Mouse (Mus musculus) lung, embryonic 15.5 days (tissue): ENCODE measurements around the gene Zbtb2. TPM values are rescaled to one million over a fixed set of nuclear protein-coding genes. Genes with fewer than 3 reads are reported as not detected.

Experiments used
- ATAC-seq: fragments of 200-750 bp; cut with Nextera tagmentation; 2 replicates; pipeline ENCODE4 v1.8.0; 2017; ENCODE audit warnings: moderate number of reproducible peaks, borderline replicate concordance; ENCODE audit not compliant: low FRiP score, low TSS enrichment; ENCODE audit errors: extremely low read depth
- H3K27ac ChIP-seq: fragments of 300-500 bp; sonication (generic); 2 replicates; pipeline ENCODE4 v1.5.1; 2015; ENCODE audit warnings: moderate library complexity, mild to moderate bottlenecking, inconsistent platforms
- H3K27me3 ChIP-seq: fragments of 300-500 bp; sonication (generic); 2 replicates; pipeline ENCODE4 v1.6.1; 2015; ENCODE audit warnings: inconsistent platforms
- H3K36me3 ChIP-seq: fragments of 300-500 bp; sonication (generic); 2 replicates; pipeline ENCODE4 v1.6.1; 2015; ENCODE audit warnings: inconsistent platforms
- H3K4me1 ChIP-seq: fragments of 300-500 bp; sonication (generic); 2 replicates; pipeline ENCODE4 v1.6.1; 2015; ENCODE audit warnings: inconsistent platforms
- H3K4me2 ChIP-seq: fragments of 300-500 bp; sonication (generic); 2 replicates; pipeline ENCODE4 v1.6.1; 2015; ENCODE audit warnings: inconsistent platforms, mild to moderate bottlenecking, moderate library complexity
- H3K4me3 ChIP-seq: fragments of 300-500 bp; sonication (generic); 2 replicates; pipeline ENCODE4 v1.5.1; 2015; ENCODE audit warnings: mild to moderate bottlenecking, inconsistent platforms
- H3K9ac ChIP-seq: fragments of 300-500 bp; sonication (generic); 2 replicates; pipeline ENCODE4 v1.6.1; 2015; ENCODE audit warnings: inconsistent platforms
- H3K9me3 ChIP-seq: fragments of 300-500 bp; sonication (generic); 2 replicates; pipeline ENCODE4 v1.6.1; 2016; ENCODE audit warnings: inconsistent platforms
- WGBS: fragments of 180-500 bp; shearing (Covaris S2); methylation state at CpG from one replicate; pipeline ENCODE4 v1.1.7; 2015; 5-methylcytosine and 5-hydroxymethylcytosine counted together
- polyA plus RNA-seq: library from polyadenylated mRNA; unstranded; fragments of >200 nt; fragmentation: Nextera tagmentation; extraction: Ambion mirVana; gene quantifications from 2 replicates; pipeline ENCODE4 v1.2.1, GENCODE M21; 2015

The Zbtb2 gene
- polyA plus RNA-seq, 1 experiment from 2014 or later = 15.5 TPM

DNA sequence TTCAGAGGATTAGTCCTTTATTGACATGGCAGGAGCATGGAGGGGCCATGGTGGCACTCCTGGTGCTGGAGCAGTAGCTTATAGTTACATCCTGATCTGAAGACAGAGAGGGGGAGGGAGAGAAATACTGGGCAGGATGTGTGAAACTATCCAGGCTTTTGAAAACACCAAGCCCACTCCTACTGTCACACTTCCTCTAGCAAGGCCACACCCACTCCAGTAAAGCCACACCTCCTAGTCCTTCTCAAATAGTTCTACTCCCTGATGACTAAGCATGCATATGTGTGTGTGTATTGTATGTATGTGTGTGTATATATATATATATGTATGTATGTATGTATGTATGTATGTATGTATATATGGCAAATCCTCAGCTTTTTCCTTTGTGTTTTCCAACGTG is 60.2 kb downstream of the Zbtb2 start:
- H3K36me3 ChIP-seq = no peaks in the 10 kb centered on the region
- no peaks in the 10 kb centered on the region; the same call in 1 of the 2 replicates for H3K9me3 ChIP-seq
- H3K4me1 ChIP-seq = peaks cover 20% of the 10 kb centered on the region
- WGBS = 80% methylated on average over 1 of the region's 1 CpGs
- H3K27ac ChIP-seq = no peak overlapping the region
- no peaks in the 10 kb centered on the region for H3K27me3 ChIP-seq
- ATAC-seq = no peak
- no peak overlapping the region for H3K9ac ChIP-seq
- H3K4me3 ChIP-seq = no peak overlapping the region
- H3K4me2 ChIP-seq = no peak overlapping the region

DNA sequence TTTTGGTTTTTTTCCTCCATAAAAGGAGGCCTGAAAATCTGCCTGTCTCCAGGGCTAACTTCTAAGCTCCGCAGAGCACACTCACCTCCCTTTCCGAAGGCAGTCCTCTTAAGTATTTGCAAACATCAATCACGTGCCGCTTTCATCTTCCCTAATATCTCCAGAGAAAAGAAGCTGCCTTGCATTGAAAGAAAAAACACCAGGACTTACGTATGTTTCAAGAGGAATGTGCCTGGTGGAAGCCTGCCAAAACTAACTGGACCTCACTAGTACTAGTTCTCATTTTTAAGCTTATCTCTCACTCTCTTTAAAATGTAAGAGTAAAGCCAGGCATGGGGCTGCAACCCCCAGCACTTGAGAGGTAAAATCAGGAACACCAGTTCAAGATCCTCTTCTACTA is 62.3 kb downstream of the Zbtb2 start:
- Histone ChIP-seq H3K4me1 (peaks cover 18% of the 10 kb centered on the region), H3K36me3 (no peaks in the 10 kb centered on the region), H3K27me3 (no peaks in the 10 kb centered on the region), H3K9me3 (no peaks in the 10 kb centered on the region; the same call in 1 of the 2 replicates), H3K4me3 (no peak overlapping the region), H3K27ac (peak overlapping the region; percentile 74), H3K9ac (no peak overlapping the region), H3K4me2 (no peak overlapping the region)
- WGBS = 9% methylated on average over 5 of the region's 5 CpGs
- peak; percentile 68 for ATAC-seq

DNA sequence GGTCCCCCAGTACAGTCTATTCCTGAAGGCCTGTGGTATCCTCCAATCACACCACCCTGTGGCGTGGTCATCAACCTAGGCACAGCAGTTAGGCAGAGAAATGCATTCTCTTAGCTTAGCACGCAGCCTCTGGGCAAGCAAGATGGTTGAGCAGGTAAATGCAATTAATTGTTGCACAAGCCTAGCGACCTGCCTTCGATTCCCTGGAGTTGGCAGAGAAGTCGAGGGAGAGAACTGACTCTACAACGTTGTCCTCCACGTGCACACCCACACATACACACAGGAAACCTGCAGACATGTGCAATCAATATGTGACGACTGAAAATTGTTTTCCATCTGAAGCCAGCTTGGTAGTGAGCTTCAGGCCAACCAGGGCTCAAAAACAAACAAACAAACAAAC is 64.0 kb downstream of the Zbtb2 start:
- Histone ChIP-seq H3K36me3 (no peaks in the 10 kb centered on the region), H3K27ac (no peak overlapping the region), H3K9ac (no peak overlapping the region), H3K4me3 (no peak overlapping the region), H3K27me3 (no peaks in the 10 kb centered on the region), H3K4me1 (peaks cover 18% of the 10 kb centered on the region), H3K4me2 (no peak overlapping the region), H3K9me3 (no peaks in the 10 kb centered on the region; the same call in 1 of the 2 replicates)
- no peak for ATAC-seq
- 76% methylated on average over 8 of the region's 8 CpGs for WGBS

Other genes starting within 250 kb of the Zbtb2 start
- gene Akap12, start 121.7 kb downstream of the Zbtb2 start, polyA plus RNA-seq = 67.0 and 71.5 TPM in 2 replicates
- 41.6 and 47.9 TPM in 2 replicates for gene Rmnd1, start 44.3 kb upstream of the Zbtb2 start, polyA plus RNA-seq
- gene Armt1, start 44.4 kb upstream of the Zbtb2 start, polyA plus RNA-seq = 19.0 and 19.5 TPM in 2 replicates
- 0.24 and 0.39 TPM in 2 replicates for gene Ccdc170, start 94.4 kb upstream of the Zbtb2 start, polyA plus RNA-seq
- gene Esr1, start 223.5 kb upstream of the Zbtb2 start, polyA plus RNA-seq = 0.26 TPM in 2 replicates